Mouse (Mus musculus) heart, embryonic 11.5 days (tissue): ENCODE data around the gene Rpl14. TPM values are rescaled to one million over a fixed set of nuclear protein-coding genes. Genes with fewer than 3 reads are reported as not detected.

Experiments
- ATAC-seq: fragments of 200-750 bp; cut with Nextera tagmentation; replicated peaks from 2 replicates; pipeline ENCODE4 v1.8.0; 2017; ENCODE audit warnings: moderate library complexity; ENCODE audit not compliant: insufficient number of reproducible peaks, low FRiP score, low TSS enrichment
- H3K27ac ChIP-seq: fragments of 300-500 bp; sonication (generic); 2 replicates; pipeline ENCODE4 v1.5.1; 2014; ENCODE audit warnings: mild to moderate bottlenecking, low read depth, low read length
- H3K27me3 ChIP-seq: fragments of 300-500 bp; sonication (generic); 2 replicates; pipeline ENCODE4 v1.6.1; 2014; ENCODE audit warnings: mild to moderate bottlenecking, low read length, mixed read lengths; ENCODE audit not compliant: control insufficient read depth, insufficient read depth
- H3K36me3 ChIP-seq: fragments of 300-500 bp; sonication (generic); 2 replicates; pipeline ENCODE4 v1.6.1; 2014; ENCODE audit warnings: mild to moderate bottlenecking, low read length, moderate library complexity, mixed read lengths; ENCODE audit not compliant: control insufficient read depth, insufficient read depth
- H3K4me1 ChIP-seq: fragments of 300-500 bp; sonication (generic); 2 replicates; pipeline ENCODE4 v1.6.1; 2014; ENCODE audit warnings: low read length; ENCODE audit not compliant: control insufficient read depth, insufficient read depth
- H3K4me2 ChIP-seq: fragments of 300-500 bp; sonication (generic); 2 replicates; pipeline ENCODE4 v1.6.1; 2014; ENCODE audit warnings: mild to moderate bottlenecking, moderate library complexity
- H3K4me3 ChIP-seq: fragments of 300-500 bp; sonication (generic); 2 replicates; pipeline ENCODE4 v1.5.1; 2014; ENCODE audit warnings: low read depth, low read length
- H3K9ac ChIP-seq: fragments of 300-500 bp; sonication (generic); 2 replicates; pipeline ENCODE4 v1.6.1; 2014; ENCODE audit warnings: mild to moderate bottlenecking, low read depth, low read length, moderate library complexity
- H3K9me3 ChIP-seq: fragments of 300-500 bp; sonication (generic); replicated peaks from 2 replicates; pipeline ENCODE4 v1.6.1; 2016; ENCODE audit warnings: low read length; ENCODE audit not compliant: control insufficient read depth
- WGBS: fragments of 180-500 bp; shearing (Covaris S2); extraction: QIAGEN DNeasy Blood & Tissue Kit; methylation state at CpG from one replicate; pipeline ENCODE4 v1.1.7; 2014; ENCODE audit not compliant: insufficient replicate concordance; 5-methylcytosine and 5-hydroxymethylcytosine counted together
- polyA plus RNA-seq: library from polyadenylated mRNA; unstranded; fragments of >200 nt; fragmentation: Nextera tagmentation; extraction: Ambion mirVana; gene quantifications from 2 replicates; pipeline ENCODE4 v1.2.1, GENCODE M21; 2014

Gene Rpl14
- polyA plus RNA-seq, 1 experiment from 2014 or later = 729 TPM

DNA sequence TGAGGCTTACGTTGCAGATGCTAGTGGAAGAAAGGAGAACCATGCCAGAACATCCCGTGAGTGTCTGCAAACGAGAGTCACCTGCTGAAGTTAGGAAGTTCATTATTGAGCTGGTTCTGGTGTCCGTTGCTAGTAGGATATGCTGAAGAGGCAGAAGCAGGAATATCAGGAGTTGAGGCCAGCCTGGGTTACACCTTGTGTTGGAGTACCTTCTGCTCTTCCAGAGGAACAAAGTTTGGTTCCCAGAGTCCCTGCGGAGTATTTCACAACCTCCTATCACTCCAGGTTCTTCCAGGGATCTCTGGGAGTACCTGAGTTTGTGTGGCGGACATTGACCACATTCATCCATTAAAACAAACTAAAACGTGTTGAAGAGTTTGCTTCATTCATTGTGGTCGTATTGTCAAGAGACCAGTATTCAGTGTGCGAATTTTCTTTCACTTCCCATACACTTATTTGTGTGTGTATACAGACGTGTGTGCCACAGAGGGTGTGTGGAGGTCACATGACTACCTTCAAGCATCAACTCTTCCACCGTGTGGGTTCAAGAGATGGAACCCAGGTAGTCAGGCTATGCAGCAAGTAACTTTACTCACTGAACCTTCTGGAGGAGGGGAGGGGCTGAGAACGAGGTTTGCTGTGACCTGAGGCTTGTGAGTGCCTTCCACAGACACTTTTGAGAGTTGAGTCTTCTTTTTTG is 6.6 kb downstream of the Rpl14 start:
- Histone ChIP-seq H3K4me3 (peak overlapping the region; percentile 78), H3K9me3 (no peaks in the 10 kb centered on the region), H3K36me3 (peaks cover 21% of the 10 kb centered on the region), H3K27ac (peak overlapping the region; percentile 59; the same call in 1 of the 2 replicates), H3K9ac (peak overlapping the region; percentile 93), H3K4me2 (peak overlapping the region; percentile 93), H3K27me3 (no peaks in the 10 kb centered on the region), H3K4me1 (peaks cover 6% of the 10 kb centered on the region; the same call in 1 of the 2 replicates)
- 52% methylated on average over 12 of the region's 12 CpGs for WGBS
- ATAC-seq = no peak

DNA sequence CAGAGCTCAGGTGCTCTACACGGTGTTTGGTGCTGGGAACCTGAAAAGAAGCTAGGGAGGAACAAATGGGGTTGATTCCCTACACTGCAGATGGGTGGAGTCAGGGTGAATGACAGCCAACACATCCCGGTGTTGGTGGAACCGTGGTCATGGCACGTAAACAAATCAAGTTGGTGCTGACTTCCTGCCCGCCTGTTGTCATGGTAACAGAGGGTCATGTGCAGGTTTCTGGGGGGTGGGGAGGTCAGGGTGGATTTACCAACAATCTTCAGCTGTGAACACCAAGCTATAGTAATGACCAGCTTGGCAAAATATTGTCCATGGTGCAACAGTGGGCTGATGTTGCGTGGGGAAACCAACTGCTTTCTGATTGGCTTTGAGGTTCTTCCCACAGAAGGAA is 7.5 kb downstream of the Rpl14 start:
- no peak for ATAC-seq
- no peaks in the 10 kb centered on the region for H3K27me3 ChIP-seq
- H3K36me3 ChIP-seq = peaks cover 16% of the 10 kb centered on the region
- H3K4me3 ChIP-seq = no peak overlapping the region
- 57% methylated on average over 6 of the region's 6 CpGs for WGBS
- no peak overlapping the region for H3K27ac ChIP-seq
- peaks cover 6% of the 10 kb centered on the region; the same call in 1 of the 2 replicates for H3K4me1 ChIP-seq
- H3K9ac ChIP-seq = no peak overlapping the region
- no peaks in the 10 kb centered on the region for H3K9me3 ChIP-seq
- H3K4me2 ChIP-seq = no peak overlapping the region

DNA sequence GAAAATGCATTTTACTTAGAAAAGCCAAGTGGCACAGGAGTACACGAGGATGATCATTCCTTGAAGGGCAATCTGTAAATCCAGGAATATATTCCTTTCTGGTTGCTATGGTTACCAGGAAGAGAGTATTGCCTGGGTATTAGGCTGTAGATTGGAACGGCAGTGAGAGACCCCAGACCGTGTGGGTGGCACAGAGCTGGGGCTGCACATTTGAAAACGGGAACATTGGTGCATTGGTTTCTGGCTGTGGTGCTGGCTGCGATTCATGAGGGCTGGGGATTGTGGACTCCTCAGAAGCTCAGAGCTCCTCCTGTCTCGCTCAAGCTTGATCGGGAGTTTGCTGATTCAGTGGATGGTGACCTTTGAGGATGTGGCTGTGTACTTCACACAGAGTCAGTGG is 8.6 kb downstream of the Rpl14 start:
- no peaks in the 10 kb centered on the region for H3K27me3 ChIP-seq
- no peak overlapping the region for H3K4me3 ChIP-seq
- H3K27ac ChIP-seq = no peak overlapping the region
- H3K4me1 ChIP-seq = peaks cover 6% of the 10 kb centered on the region; the same call in 1 of the 2 replicates
- 82% methylated on average over 7 of the region's 7 CpGs for whole genome bisulfite sequencing
- no peak overlapping the region for H3K9ac ChIP-seq
- peaks cover 11% of the 10 kb centered on the region for H3K36me3 ChIP-seq
- ATAC-seq = no peak
- H3K4me2 ChIP-seq = no peak overlapping the region
- H3K9me3 ChIP-seq = no peaks in the 10 kb centered on the region

DNA sequence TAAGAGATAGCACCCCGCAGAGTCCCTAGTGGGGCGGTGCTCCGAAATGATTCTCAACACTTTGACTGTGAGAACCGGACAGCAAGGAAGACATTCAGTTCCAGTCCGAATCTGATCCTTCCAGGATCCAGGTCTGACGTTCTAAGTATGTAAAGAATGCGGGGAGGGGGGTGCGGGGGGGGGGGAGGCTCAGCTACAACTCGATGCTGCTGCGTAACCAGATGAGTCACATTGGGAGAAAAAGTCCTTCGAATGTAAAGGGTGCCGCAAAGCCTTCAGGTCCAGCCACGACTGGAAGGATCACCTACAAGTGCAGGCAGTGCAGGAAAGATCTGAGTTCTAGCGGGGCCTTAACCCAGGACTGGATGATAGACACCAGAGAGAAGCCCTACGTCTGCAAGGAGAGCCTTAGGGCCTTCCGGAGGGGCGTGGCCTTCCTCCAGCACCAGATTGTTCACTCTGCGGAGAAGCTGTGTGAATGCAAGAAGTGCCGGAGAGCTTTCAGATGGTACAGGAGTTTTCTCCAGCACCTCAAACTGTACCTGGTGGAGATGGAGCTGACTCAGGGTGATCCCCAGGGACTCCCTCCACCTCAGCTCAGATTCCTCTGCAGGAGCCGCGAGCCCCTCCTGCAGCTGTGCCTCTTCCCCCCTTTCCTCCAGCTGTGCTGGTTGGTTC is 10.8 kb downstream of the Rpl14 start:
- Histone ChIP-seq H3K4me1 (peaks cover 6% of the 10 kb centered on the region; the same call in 1 of the 2 replicates), H3K9me3 (no peaks in the 10 kb centered on the region), H3K27me3 (no peaks in the 10 kb centered on the region), H3K4me3 (peak overlapping the region; percentile 37), H3K4me2 (peak overlapping the region; percentile 71), H3K9ac (peak overlapping the region; percentile 53), H3K27ac (peak overlapping the region; percentile 18; the same call in 1 of the 2 replicates), H3K36me3 (no peaks in the 10 kb centered on the region)
- WGBS = 12% methylated on average over 21 of the region's 21 CpGs
- peak; percentile 62 for ATAC-seq

DNA sequence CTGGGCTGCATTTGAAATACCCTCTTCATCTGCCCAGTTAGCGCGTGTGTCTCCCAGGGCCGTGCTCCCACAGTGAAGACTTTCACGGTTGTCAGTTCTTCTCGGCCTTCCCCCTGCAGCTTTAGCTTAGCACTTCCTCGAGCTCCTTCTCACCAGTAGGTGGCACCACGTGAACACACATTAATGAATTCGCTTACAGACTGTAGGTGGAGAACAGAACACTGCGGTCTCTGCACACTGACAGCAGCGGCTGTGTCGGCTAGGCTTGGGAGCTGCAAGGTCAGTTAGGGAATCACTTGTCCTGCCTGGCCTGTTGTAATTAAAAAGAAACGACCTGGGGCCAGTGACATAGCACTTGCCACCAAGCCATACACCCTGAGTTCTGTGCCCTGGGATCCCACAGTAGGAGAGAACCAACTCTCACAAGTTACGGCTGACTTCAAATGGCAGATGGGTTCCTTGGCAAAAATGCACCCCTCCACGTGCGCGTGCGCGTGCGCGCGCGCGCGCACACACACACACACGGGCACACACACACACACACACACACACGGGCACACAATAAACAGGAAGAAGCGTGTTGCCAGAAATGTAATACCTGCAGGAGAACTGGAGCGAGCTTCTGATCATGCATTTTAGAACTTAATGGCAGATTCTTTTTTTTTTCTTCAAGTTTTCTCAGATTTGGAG is 11.5 kb downstream of the Rpl14 start:
- peak overlapping the region; percentile 53 for H3K9ac ChIP-seq
- H3K27ac ChIP-seq = peak overlapping the region; percentile 18; the same call in 1 of the 2 replicates
- H3K4me2 ChIP-seq = peak overlapping the region; percentile 71
- peak overlapping the region; percentile 37 for H3K4me3 ChIP-seq
- no peaks in the 10 kb centered on the region for H3K36me3 ChIP-seq
- H3K4me1 ChIP-seq = peaks cover 2% of the 10 kb centered on the region; the same call in 1 of the 2 replicates
- peak; percentile 78 for ATAC-seq
- H3K9me3 ChIP-seq = no peaks in the 10 kb centered on the region
- no peaks in the 10 kb centered on the region for H3K27me3 ChIP-seq
- WGBS = 11% methylated on average over 28 of the region's 28 CpGs

DNA sequence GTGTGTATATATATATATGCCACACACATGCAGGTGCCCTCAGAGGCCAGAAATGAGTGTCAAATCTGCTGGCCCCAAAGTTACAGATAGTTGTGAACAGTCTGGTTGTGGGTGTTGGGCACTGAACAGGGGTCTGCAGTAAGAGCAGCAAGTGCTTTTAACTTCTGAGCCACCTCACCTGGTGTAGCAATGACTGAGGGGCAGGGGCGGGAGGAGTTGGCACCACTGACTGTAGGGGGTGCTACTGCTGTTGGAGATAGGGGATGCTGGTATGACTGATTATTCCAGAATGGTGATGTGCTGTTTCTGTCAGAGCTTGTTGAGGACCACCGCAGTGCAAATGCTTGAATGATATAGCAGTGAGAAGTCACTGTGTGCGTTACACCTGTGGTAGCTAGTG is 12.1 kb downstream of the Rpl14 start:
- WGBS = 73% methylated on average over 3 of the region's 3 CpGs
- no peaks in the 10 kb centered on the region for H3K36me3 ChIP-seq
- H3K4me1 ChIP-seq = no peaks in the 10 kb centered on the region
- no peak for ATAC-seq
- no peak overlapping the region for H3K27ac ChIP-seq
- peak overlapping the region; percentile 71 for H3K4me2 ChIP-seq
- H3K9me3 ChIP-seq = no peaks in the 10 kb centered on the region
- H3K4me3 ChIP-seq = no peak overlapping the region; the same call in 1 of the 2 replicates
- peak overlapping the region; percentile 10; the same call in 1 of the 2 replicates for H3K9ac ChIP-seq
- H3K27me3 ChIP-seq = no peaks in the 10 kb centered on the region

DNA sequence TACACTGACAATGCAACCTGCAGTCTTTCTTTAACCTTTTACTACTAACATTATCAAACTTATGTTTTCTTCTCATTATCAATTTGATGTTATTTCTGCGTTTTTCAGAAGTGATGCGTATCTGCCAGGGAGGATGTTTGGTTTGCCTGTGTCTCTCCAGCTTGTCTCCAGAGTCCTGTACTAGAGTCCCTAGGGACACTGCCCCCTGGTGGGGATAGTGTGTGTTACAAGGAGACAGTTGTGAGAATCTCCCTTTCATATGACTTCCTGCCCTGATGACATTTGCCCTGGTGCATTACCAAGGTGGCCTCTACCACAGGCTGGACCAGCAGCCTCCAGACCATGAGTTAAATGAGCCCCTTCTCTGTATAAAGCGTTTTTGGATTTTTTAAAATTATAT is 15.3 kb downstream of the Rpl14 start:
- Histone ChIP-seq H3K36me3 (no peaks in the 10 kb centered on the region), H3K4me2 (no peak overlapping the region), H3K9me3 (no peaks in the 10 kb centered on the region), H3K27me3 (no peaks in the 10 kb centered on the region), H3K27ac (no peak overlapping the region), H3K9ac (no peak overlapping the region), H3K4me3 (no peak overlapping the region), H3K4me1 (no peaks in the 10 kb centered on the region)
- no peak for ATAC-seq
- WGBS = 10% methylated on average over 3 of the region's 3 CpGs

DNA sequence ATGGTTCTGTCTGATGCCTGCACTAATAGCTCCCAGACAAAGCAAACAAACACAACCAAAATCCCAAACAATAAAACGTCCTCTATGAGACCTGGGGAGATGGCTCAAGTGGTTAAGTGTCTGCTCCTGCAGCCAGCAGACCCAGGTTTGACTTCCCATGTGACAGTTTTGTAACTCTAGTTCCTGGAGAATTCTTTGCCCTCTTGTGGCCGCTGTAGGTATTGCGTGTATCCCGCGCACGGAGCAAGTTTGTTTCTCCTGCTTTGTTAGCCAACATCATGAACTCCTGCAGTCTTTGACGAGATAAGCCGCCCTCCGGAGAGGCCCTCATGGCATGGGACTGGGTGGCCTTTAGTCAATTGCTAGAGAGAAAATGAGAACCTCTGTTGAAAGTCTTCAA is 20.2 kb downstream of the Rpl14 start:
- ATAC-seq = no peak
- no peaks in the 10 kb centered on the region for H3K9me3 ChIP-seq
- WGBS = 1% methylated on average over 9 of the region's 9 CpGs

More for the DNA sequence above, 20.2 kb downstream of the Rpl14 start:
- Histone ChIP-seq H3K27ac (no peak overlapping the region), H3K36me3 (no peaks in the 10 kb centered on the region), H3K4me2 (no peak overlapping the region), H3K4me1 (no peaks in the 10 kb centered on the region), H3K4me3 (no peak overlapping the region), H3K9ac (no peak overlapping the region), H3K27me3 (no peaks in the 10 kb centered on the region)
